Mouse (Mus musculus): ENCODE measurements around the gene Efna2. TPM values are rescaled to one million over a fixed set of nuclear protein-coding genes. Genes with fewer than 3 reads are reported as not detected.
"Not testable (repeated sequence)": the region's sequence is repeated elsewhere in the genome, so short reads cannot be mapped to it uniquely, and the experiment has no call there.

The Efna2 gene
- total RNA-seq, 4 experiments from 2014 or later: 6.8 to 9.1 (median 7.7) TPM

DNA sequence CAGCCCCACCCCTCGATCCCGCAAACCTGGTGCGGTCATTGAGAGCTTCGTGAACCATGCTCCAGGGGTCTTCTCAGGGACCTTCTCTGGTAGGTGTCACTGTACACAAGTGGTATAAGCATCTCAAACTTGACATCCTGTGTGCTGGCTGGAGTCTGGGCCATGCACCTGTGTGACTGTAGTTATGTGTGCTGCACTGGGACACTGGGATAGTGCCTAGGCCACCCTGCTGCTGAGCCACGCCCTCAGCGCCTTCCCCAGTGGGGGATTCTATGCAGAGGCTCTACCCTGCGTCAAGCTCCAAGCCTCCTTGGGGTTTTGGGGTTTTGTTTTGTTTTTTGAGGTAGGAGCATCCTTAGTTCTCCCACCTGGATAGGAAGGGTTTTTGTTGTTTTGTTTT lies 24.9 kb upstream of the Efna2 start:
- no peak for DNase-seq (ENCODE audit: low spot score in 2 of 2)

DNA sequence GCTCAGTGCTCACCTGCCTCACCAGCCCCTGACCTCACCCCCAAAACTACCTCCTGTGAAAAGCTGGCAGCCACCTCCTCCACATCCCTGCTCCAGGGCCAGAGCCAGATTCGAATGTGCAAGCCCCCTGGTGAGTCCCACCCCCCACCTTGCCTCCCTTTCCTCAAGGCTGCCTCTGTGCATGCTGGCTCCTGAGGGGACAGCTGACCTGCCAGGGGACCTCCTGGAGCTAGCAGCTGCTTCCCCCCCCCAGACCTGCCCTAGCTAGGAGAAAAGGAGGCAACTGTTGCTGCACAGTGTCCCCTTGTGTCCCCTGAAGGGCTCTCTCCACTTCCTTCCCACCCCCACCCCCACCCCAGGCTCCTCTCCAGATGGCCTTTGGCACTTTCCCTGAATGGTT lies 24.0 kb upstream of the Efna2 start:
- no peak for DNase-seq (ENCODE audit: low spot score in 2 of 2)

DNA sequence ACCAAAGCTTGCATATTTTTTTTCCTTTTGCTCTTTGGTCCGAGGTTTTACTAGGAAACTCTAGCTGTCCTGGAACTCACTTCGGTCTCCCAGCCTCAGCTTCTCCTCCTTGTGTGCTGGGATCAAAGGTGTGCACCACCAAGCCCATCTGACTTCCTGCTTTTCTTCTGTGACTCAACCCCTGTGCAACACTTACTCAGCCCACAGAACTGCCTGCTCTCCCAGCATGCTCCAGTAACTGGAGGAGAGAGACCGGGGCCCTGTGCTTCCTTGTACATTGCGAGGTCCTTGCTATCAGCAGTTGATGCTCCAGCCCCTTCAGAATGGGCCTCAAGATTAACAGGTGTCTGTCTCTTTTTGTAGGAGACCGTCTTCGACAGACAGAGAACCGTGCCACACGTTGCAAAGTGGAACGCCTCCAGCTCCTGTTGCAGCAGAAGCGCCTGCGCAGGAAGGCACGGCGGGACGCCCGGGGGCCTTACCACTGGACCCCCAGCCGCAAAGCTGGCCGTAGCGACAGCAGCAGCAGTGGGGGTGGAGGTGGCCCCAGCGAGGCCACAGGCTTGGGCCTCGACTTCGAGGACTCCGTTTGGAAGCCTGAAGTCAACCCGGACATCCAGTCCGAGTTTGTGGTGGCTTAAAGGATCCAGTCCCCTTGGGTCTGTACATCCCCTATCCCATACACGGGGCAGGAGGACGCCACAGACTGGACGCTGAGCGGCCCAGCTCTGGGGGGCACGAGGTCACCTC lies 23.1 kb upstream of the Efna2 start:
- DNase-seq (ENCODE audit: low spot score in 2 of 2): no peak

DNA sequence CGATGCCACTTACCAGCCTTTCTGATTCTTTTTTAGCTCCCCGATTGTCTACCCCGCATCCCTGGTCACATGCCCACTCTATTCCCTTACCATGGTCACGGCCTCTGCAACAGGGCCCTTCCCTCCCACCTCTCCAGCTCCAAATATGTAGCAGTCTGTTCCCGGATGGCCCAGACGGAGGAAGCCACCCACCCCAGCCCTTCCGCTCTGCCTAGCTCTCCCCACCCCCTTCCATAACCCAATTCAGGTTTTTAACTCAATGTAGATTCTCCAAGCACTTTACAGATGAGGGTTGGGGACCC lies 22.6 kb upstream of the Efna2 start:
- no peak for DNase-seq (ENCODE audit: low spot score in 2 of 2)

DNA sequence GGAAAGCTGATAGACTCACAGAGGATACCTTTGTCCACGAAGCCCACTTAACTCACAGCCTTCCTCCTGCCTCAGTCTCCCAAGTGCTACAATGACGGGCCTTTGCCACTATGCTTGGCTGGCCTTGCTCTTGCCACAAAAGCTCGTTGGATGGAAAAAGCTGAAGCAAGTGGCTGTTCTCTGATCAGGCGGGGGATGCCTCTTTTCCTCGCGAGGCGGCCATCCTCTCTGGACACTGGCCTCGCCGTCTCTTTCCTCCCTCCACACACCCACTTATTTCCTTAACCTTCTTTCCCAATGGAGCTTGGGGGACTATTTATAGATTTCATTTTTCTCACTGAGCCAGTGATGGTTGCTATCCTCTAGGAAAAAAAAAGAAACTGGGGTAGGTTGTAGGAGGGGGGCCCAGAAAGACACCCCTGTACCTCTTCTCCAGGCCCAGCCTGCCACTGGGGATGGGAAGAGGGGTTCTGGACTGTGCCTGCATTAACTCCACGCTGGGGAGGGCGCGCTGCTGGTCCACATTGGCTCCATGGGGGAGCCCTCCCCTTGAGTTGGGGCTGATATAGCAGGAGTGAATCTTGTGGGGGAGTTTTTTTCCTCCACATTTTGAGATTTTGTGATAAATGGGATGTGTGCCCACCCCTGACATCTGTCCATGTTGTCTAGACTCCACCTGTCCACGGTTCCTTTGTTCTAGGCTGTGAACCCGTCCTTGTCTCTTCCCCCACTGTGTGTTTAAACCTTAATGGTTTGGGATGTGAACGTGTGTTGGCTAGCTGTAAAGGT lies 21.9 kb upstream of the Efna2 start:
- peak in 1 of 2 experiments; percentile 58 for DNase-seq (ENCODE audit: low spot score in 2 of 2)

DNA sequence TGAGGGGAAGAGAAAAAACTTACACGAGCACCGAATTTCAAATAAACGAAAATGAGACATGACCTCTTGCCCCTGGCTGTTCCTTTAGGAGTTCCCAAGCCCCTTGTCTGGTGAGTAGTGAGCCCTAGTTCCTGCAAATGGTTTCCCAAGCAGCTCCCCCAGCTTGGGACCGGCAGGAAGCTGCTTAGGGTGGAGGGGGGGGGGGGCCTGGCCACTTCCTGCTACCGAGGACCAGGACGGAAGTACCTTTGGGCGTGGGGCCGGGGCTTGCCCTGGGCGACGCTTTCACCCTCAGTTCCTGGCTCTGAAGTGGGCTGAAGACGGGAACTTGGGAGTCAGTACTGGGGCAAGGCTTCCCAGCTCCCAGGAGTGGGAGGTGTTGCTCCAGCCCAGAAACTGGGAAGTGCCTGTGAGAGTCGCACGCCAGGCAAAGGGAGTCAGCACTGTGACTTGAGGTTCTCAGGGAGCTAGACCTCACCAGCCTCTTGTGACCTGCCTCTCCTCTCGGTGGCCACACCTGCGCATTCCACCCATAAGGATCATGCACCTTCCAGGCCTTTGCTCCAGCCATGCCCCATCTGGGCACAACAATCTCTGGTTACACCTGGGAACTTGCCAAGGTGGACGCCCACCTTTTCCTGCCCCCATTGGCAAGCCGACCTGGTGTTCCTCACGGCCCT lies 20.8 kb upstream of the Efna2 start:
- peak in 1 of 2 experiments; percentile 51 for DNase-seq (ENCODE audit: low spot score in 2 of 2)

DNA sequence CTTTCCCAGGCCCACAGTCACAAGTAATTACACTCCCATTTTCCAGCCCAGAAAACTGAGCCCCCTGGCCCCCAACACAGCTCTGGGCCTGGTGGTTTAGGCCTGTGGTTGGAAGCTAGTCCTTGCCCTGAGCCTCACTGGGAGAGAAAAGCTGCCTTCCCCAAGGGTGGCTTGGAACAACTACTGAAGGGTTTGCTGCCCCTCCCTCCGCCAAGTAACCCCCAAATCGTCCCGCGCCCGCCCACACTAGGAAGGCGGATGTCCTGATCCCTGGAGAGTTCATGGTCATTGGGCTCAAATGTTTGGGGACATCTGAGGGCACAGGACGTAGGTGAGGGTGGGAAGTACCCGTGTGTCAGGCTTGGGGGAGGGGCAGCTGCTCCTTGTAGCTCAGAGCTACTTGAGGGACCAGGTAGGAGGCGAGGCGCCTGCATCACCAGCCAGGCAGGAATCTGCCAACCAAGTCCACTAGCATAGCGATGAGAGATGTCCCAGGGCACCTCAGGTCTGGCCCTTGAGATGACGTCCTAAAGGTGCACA lies 20.2 kb upstream of the Efna2 start:
- peak in 1 of 2 experiments; percentile 69 for DNase-seq (ENCODE audit: low spot score in 2 of 2)

DNA sequence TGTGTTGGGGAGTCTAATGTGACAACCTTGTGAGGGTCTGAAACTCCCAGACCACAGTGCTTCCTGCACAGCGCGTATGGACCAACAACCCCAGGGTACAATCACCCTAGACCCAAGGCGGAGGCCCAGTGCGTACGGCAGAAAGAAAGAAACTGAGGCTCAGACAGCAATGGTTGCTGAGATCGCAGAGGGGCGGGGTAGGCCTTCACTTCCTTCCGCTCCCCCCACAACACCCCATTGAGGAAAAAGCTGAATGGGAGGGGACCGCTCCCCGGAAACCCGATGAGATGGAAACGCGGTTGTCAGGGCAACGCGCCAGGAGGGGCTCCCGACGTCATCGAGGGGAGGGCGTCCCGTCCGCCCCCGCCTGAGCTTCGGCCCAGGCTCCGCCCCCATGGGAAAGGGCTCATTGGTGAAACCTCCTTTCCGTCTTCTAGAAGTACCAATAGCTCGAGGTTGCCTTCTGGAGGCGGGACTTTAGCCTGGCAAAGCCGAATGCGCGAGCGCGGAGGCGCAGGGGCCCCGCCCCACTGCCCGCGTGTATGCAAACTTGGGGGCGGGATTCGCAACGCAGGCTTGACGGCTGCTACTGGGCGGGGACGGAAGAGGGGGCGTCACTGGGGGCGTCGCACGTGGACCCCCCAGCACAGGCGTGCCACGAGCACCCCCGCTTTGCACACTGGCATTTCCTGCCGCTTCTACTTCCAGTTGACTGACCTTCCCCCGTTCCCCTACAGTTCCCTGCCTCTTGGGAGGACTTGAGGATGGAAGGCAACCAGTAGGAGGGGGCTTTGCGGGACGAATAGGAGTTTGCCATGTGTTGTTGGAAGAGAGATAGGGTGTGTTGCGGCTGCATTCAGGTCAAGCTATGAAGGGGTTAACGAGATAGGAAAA lies 19.5 kb upstream of the Efna2 start:
- DNase-seq (ENCODE audit: low spot score in 2 of 2): peak; percentile 91 to 99

DNA sequence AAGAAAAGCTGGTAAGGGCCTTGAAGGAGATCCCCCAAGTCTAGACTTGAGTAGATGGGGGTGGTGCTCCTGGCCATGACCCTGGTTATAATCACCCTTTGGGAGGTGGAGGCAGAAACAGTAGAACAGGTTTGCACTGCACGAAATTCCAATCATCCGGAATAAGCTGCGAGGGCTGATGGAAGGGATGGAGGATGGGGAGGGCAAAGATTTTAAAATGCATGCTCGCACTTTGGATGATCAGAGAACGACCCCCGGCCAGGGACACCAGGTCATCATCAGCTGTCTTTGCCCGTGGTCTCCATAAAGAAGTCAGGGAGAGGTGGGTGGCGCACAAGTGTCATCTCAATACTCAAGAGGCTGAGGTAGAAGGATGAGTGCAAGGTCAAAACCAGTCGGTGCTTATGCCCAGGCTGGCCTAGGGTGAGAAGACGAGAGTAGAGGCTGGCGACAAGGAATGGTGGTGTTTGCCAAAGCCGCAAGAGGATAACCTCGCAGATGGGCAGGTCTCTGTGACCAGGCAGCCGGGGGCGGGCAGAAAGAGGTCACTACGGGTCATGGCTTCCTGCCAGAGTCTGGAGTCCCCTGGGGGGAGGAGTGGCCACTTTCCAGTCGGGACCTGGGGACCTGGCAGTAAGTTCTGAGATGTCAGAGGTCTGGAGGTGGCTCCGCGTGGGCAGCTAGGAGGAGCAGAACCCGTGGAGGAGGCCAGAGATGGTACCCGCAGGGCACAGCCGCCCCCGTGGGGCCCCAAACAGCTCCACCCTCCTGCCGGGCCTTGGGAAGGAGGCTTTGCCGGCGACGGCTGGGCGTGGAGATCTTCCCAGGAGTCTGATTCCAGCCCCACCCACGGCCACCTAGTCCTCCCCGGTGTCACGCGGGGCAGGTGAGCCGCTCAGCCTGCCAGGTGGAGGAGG lies 18.6 kb upstream of the Efna2 start:
- DNase-seq (ENCODE audit: low spot score in 2 of 2): peak in 1 of 2 experiments; percentile 60

DNA sequence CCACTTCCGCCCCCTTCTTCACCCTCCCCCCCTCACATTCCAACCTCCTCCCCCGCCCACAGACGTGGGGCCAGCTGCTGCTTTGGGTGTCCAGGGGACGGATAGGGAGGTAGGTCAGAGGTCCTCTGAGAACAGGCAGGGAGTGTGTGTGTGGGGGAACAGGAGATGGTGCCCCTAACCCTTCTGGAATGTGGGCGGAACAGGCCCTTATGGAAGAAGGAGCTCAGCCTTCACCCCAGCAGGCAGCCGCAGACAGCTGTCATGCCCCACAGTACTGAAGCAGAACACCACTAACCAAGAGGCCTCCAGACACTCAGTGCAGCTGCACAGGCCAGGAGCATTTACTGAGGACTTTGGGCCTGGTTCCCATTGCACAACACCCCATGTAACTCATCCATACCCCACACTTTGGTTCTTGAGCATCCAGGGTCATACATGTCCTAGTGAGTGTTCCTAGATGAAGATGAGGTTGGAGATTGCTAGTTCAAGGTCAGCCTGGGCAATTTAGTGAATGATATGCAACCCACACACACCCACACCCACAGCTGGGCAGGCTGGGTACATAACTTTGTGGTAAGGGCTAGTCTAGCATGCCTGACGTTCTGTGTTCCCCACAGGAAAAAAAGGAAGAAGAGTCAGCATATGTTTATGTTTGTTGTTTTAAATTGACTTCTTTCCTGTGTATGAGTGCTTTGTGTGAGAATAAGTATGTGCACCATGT lies 17.6 kb upstream of the Efna2 start:
- DNase-seq (ENCODE audit: low spot score in 2 of 2): no peak

DNA sequence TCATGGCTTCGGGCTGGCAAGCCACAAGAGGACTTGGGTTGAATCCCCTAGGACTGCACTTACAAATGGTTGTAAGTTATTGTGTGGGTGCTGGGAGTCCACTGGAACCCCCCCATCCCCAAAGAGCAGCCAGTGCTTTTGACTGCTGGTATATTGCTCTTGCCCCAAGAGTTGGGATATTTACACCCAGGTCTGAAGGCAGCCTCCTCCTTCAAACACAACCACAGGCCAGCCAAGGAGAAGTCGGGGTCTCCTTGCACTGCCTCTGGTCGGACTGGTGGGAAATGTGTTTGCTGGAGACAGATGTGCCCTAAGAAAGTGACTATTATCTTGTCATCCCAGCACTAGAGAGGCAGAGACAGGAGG lies 17.1 kb upstream of the Efna2 start:
- DNase-seq (ENCODE audit: low spot score in 2 of 2): no peak

DNA sequence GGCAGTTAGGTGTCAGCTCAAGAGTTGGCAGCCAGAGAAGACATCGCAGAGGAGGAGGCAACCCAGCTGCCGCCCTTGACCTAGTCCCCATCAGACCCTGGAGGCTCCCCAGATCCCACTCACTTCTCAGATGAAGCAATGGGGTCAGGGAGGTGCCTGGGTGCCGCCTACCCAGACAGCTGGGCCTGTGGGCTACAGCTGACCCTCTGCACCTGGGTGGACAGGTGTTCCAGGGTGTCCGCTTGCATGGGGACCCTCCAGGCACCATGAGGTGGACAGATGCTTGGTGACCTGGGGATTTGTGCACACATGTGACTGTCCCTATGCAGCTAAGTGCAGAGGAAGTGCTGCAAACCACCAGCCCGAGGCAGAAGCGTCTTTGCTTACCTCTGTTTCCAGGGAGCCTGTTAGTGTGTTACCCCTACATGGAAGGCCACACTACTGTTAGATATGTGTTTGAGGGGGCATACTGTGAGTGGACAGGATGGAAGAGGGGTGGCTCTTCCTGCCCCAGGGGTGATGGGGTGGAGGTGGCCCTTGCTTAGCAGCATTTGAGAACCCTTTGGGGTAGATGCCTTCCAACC lies 16.5 kb upstream of the Efna2 start:
- no peak for DNase-seq (ENCODE audit: low spot score in 2 of 2)

DNA sequence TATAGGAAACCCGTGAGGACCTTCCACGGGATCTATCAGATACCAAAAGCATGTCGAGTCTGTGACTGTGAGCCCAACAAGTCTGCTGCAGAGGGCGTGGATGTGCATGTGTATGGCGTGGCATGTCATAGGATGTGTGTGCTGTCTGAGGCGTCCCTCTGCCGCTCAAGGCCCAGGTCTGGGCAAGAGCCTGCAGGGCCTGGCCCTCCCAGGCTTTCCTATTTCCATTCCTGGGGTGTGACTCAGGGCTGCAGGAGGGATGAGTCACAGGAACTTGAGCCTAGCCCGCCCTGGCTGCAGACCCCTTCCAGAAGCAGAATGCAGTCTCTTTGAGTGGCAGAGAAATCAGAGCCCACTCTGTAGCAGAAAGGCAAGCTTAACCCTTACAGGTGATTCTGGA lies 15.6 kb upstream of the Efna2 start:
- DNase-seq (ENCODE audit: low spot score in 2 of 2): no peak

DNA sequence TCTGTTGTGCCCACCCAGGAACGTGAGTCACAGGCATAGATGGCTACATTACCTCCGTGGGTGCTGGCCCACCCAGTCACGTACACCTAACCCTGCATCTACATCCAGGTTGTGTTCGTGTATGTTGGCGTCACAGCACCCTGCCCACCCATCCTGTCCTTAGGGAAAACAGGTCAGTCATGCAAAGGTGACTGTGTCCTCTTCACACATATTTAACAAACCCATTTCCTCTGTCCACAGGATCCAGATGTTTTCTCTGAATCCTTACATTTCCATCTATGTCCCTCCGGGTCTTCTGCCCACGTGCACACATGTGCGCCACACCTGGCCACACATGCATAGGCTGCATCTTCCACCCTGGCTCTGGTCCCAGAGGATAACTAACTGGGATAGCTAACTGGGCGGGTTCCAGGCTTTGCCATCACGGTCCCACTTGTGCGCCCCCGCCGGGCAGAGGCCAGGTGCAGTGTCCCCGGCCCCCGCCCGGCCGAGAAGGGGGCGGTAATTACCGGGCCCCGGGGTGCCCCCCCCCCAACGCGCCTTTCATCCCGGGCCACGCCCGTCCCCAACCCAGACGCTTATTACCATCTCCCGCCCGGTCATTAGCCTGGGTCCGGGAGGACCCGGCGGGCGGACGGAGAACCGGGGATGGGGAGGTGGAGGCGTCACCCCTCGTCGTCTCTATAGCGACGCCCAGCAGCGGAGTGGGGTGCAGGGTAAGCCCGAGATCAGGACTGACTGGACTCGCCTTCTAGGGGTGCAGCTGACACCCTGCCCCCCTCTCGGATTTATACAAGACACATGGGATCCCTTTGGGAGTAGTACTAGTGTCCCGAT lies 14.9 kb upstream of the Efna2 start:
- DNase-seq (ENCODE audit: low spot score in 2 of 2): peak in 1 of 2 experiments; percentile 64

DNA sequence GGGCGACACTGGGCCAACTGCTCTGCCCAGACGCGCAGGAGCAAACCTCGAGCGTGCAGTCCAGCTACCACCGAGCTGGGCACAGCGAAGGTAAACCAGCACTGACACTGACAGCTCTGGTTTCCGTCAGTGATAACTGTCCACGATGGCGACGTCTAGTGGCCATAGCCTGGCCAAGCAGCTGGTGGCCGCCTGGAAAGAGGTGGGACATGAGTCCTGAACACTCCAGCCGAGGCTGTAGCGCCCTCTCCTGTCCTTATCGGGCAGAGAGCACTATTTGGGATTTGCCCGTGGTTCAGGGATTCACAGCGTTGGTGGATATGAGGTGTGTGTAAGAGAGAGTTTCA lies 14.3 kb upstream of the Efna2 start:
- peak; percentile 95 for DNase-seq (ENCODE audit: low spot score in 2 of 2)

DNA sequence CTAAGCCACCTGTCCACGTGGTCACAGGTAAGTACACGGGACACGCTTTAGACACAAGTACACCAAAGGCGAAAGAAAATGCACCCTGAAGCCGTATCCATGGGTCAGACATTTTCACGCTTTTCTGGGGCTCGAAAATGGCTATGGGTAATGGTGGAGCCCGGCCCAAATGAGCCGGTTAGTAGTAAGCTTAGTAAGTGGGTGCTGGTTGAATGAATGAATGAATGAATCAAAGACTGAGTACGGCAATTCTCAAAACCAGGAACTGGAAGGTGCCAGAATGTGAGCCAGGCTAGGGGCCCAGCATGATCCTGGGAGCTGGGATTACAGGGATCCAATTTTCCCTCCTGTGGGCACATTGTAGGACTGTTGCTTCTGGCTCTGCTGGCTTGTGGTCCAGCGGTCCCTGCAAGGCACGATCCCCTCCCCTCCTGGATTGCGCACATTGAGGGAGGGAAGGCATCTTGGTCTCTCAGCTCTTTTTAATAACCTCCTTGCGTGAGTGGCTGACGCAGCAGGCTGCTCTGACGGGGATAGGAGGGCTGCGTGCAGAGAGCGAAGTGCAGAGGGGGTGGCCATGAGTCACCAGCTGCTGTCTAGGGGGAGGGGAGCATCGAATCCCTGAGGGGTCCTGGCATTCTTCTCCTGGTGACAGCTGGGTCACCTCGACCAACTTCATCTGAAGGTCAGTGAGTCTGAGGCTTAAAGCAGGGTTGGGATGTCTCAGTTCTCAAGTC lies 13.7 kb upstream of the Efna2 start, which contains the start of gene Cirbp:
Gene Cirbp, plus strand, starts transcription at position 594 of the 737 bp plus-strand sequence.
- peak in 1 of 2 experiments; percentile 71 for DNase-seq (ENCODE audit: low spot score in 2 of 2)

DNA sequence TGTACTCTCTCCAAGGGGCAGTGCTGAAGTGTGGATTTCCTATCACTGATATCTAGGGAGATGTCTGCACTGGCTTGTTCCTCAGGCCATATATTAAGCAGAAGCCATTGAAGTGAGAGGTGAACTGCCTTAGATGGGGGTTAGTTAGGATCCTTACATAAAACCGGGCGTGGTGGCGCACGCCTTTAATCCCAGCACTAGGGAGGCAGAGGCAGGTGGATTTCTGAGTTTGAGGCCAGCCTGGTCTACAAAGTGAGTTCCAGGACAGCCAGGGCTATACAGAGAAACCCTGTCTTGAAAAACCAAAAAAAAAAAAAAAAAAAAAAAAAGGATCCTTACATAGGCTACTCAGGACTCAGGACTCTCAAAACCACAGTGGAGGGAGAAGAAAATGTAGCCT lies 13.1 kb upstream of the Efna2 start:
- DNase-seq (ENCODE audit: low spot score in 2 of 2): not testable (repeated sequence)

All from left cerebral cortex, adult 8-10 months (tissue).